Mouse (Mus musculus): ENCODE data around the gene Wars2. TPM values are rescaled to one million over a fixed set of nuclear protein-coding genes. Genes with fewer than 3 reads are reported as not detected.

The Wars2 gene
- polyA plus RNA-seq, 1 experiment from 2014 or later, result 2.9 TPM

DNA sequence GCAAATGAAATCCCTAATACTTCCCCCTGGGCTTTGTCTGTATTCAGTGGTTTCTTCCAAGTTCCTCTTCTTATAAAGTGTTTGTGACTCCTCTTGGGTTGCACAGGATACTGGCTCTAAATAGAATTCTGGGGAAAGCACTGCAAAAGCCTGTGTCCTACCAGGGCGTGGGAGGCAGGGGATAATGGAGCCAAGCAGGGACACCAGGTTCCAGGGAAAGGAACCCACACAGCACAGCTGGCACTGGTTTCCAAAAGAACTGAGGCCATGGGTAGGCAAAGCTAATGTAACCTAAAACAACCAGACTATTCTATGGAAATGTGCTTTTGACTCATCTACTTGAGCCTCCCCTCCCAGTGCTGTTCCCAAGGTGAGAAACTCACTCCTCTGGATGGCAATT, 10.3 kb upstream of the Wars2 start:
- Histone ChIP-seq H3K27me3 (replicated peaks; ENCODE audit: control insufficient read depth, insufficient read depth, low read length) (no peaks in the 10 kb centered on the region), H3K4me1 (replicated peaks; ENCODE audit: control insufficient read depth, insufficient read depth, low read length) (no peaks in the 10 kb centered on the region), H3K4me2 (replicated peaks; ENCODE audit: low read depth) (no peak overlapping the region), H3K9ac (ENCODE audit: low read depth, low read length) (no peak overlapping the region), H3K36me3 (ENCODE audit: control insufficient read depth, insufficient read depth) (no peaks in the 10 kb centered on the region), H3K27ac (ENCODE audit: low read depth, low read length) (no peak overlapping the region), H3K9me3 (ENCODE audit: control insufficient read depth) (no peaks in the 10 kb centered on the region), H3K4me3 (ENCODE audit: low read depth, low read length) (no peak overlapping the region)
- no peak for ATAC-seq
- 82% methylated on average over 1 of the region's 1 CpGs for WGBS
- TF ChIP-seq CTCF (IDR thresholded peaks at IDR 0.05; ENCODE audit: low read depth), result no peak

DNA sequence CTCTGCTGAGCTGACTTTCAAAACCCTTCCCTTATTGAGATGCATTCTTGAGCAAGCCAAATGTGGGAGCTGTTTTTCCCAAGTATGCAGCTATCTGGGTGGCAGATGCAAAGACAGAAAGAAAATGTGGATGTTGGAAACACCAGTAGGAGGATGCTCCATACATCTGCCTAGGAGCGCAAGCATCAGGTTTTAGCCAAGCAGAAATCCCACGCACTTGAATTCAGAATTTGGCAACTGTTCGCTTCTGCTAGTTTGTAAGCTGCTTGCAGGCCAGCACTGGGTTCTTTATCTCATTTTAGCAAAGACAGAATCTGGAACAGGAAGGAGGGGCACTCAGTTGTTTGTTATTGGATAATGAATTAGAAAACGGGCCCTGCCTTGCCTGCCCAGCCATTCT, 8.9 kb upstream of the Wars2 start:
- Histone ChIP-seq H3K9me3 (ENCODE audit: control insufficient read depth) (no peaks in the 10 kb centered on the region), H3K36me3 (ENCODE audit: control insufficient read depth, insufficient read depth) (no peaks in the 10 kb centered on the region), H3K27ac (ENCODE audit: low read depth, low read length) (no peak overlapping the region), H3K9ac (ENCODE audit: low read depth, low read length) (no peak overlapping the region), H3K27me3 (replicated peaks; ENCODE audit: control insufficient read depth, insufficient read depth, low read length) (no peaks in the 10 kb centered on the region; the same call in 1 of the 2 replicates), H3K4me3 (ENCODE audit: low read depth, low read length) (no peak overlapping the region), H3K4me1 (replicated peaks; ENCODE audit: control insufficient read depth, insufficient read depth, low read length) (no peaks in the 10 kb centered on the region), H3K4me2 (replicated peaks; ENCODE audit: low read depth) (no peak overlapping the region)
- no peak for ATAC-seq
- TF ChIP-seq CTCF (IDR thresholded peaks at IDR 0.05; ENCODE audit: low read depth), result no peak
- WGBS, result 79% methylated on average over 4 of the region's 4 CpGs

DNA sequence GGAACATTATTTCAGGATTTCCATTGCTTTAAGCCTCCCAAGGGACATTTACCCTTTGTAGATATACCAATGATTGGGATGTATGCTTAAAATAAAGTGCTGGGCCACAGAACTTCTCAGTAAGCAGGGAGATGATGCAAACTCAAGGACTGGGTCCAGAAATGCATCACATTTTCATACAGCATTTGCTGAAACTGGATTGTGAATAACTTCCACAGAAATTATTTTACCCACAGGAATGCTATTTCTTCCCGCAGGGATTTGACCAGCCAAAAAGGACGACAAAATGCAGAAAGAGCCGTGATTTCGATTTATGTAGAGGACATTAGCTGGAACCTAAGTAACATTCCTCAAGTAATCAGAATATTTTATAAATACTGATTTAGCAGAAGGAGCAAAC, 7.0 kb upstream of the Wars2 start:
- H3K9me3 ChIP-seq (ENCODE audit: control insufficient read depth), result no peaks in the 10 kb centered on the region
- no peaks in the 10 kb centered on the region for H3K36me3 ChIP-seq (ENCODE audit: control insufficient read depth, insufficient read depth)
- no peaks in the 10 kb centered on the region; the same call in 1 of the 2 replicates for H3K27me3 ChIP-seq (replicated peaks; ENCODE audit: control insufficient read depth, insufficient read depth, low read length)
- ATAC-seq, result no peak
- no peak overlapping the region for H3K27ac ChIP-seq (ENCODE audit: low read depth, low read length)
- H3K9ac ChIP-seq (ENCODE audit: low read depth, low read length), result no peak overlapping the region
- no peak overlapping the region for H3K4me3 ChIP-seq (ENCODE audit: low read depth, low read length)
- WGBS, result 94% methylated on average over 4 of the region's 4 CpGs
- H3K4me2 ChIP-seq (replicated peaks; ENCODE audit: low read depth), result no peak overlapping the region
- TF ChIP-seq CTCF (IDR thresholded peaks at IDR 0.05; ENCODE audit: low read depth), result no peak
- H3K4me1 ChIP-seq (replicated peaks; ENCODE audit: control insufficient read depth, insufficient read depth, low read length), result no peaks in the 10 kb centered on the region

DNA sequence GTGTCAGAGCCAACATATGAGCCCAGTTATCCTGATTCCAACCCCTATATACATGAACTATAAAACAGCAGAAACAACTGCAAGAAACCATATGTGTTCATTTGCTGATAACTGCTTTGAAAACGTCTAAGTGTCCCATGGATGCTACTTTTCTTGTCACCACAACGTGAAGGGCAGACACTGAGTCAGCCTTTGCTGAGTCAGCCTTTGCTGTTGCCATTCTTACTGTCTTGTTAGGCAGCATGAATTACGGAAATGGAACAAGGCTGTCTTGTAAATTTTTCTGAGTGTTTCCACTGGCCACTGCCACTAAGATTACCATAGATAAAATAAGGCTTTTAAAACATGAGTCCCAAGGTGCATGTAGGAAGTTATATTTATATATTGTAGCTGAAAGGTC, 7.0 kb downstream of the Wars2 start:
- no peak for TF ChIP-seq CTCF (IDR thresholded peaks at IDR 0.05; ENCODE audit: low read depth)
- Histone ChIP-seq H3K4me1 (replicated peaks; ENCODE audit: control insufficient read depth, insufficient read depth, low read length) (no peaks in the 10 kb centered on the region), H3K27me3 (replicated peaks; ENCODE audit: control insufficient read depth, insufficient read depth, low read length) (no peaks in the 10 kb centered on the region), H3K9me3 (ENCODE audit: control insufficient read depth) (no peaks in the 10 kb centered on the region), H3K9ac (ENCODE audit: low read depth, low read length) (no peak overlapping the region), H3K4me3 (ENCODE audit: low read depth, low read length) (no peak overlapping the region), H3K36me3 (ENCODE audit: control insufficient read depth, insufficient read depth) (no peaks in the 10 kb centered on the region), H3K27ac (ENCODE audit: low read depth, low read length) (no peak overlapping the region), H3K4me2 (replicated peaks; ENCODE audit: low read depth) (no peak overlapping the region)
- ATAC-seq, result no peak
- 71% methylated on average over 3 of the region's 3 CpGs for WGBS

DNA sequence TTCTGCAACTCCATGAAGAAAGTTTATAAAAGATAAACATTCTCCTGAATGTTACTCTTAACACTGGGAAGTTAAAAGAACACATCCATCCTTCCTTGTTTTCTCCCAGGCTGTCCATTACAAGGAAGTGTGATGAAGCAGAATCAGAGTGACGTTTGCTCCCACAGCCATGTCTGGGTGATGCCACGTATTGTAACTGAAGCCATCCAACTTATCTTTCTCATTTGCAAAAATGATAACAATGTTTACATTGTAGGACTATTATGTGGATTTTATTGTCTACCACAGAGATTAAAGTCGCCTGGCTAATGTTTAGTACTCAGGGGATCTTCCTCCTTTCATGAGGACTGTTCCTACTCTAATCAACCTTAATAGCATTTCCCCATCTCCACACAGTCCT, 8.2 kb downstream of the Wars2 start:
- Histone ChIP-seq H3K27ac (ENCODE audit: low read depth, low read length) (no peak overlapping the region), H3K4me1 (replicated peaks; ENCODE audit: control insufficient read depth, insufficient read depth, low read length) (no peaks in the 10 kb centered on the region), H3K9me3 (ENCODE audit: control insufficient read depth) (no peaks in the 10 kb centered on the region), H3K4me2 (replicated peaks; ENCODE audit: low read depth) (no peak overlapping the region), H3K36me3 (ENCODE audit: control insufficient read depth, insufficient read depth) (no peaks in the 10 kb centered on the region), H3K4me3 (ENCODE audit: low read depth, low read length) (no peak overlapping the region), H3K27me3 (replicated peaks; ENCODE audit: control insufficient read depth, insufficient read depth, low read length) (no peaks in the 10 kb centered on the region), H3K9ac (ENCODE audit: low read depth, low read length) (no peak overlapping the region)
- 20% methylated on average over 3 of the region's 3 CpGs for WGBS
- peak; percentile 80 for ATAC-seq
- no peak for TF ChIP-seq CTCF (IDR thresholded peaks at IDR 0.05; ENCODE audit: low read depth)

DNA sequence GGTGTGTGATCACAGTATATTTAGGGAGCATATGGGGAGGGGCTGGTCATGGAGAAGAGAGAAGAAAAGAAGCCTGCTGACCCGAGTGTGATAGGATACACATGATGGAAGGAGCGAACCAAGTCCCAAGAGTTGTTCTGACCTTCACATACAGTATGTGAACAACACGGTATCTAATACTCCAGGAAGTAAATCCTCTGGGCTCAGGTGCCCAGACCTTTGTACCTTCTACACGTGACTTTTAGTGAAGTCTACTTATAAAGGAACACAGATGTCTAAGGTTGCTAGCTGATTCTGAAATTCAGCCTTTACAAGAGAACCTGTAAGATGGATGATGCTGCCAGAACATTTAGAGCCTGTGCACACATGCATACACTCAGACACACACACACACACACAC, 15.4 kb downstream of the Wars2 start:
- WGBS, result 52% methylated on average over 4 of the region's 4 CpGs
- Histone ChIP-seq H3K4me2 (replicated peaks; ENCODE audit: low read depth) (no peak overlapping the region), H3K9me3 (ENCODE audit: control insufficient read depth) (no peaks in the 10 kb centered on the region), H3K36me3 (ENCODE audit: control insufficient read depth, insufficient read depth) (no peaks in the 10 kb centered on the region), H3K27ac (ENCODE audit: low read depth, low read length) (no peak overlapping the region), H3K9ac (ENCODE audit: low read depth, low read length) (no peak overlapping the region), H3K4me1 (replicated peaks; ENCODE audit: control insufficient read depth, insufficient read depth, low read length) (no peaks in the 10 kb centered on the region), H3K27me3 (replicated peaks; ENCODE audit: control insufficient read depth, insufficient read depth, low read length) (no peaks in the 10 kb centered on the region), H3K4me3 (ENCODE audit: low read depth, low read length) (no peak overlapping the region)
- peak; percentile 84 for ATAC-seq
- no peak for TF ChIP-seq CTCF (IDR thresholded peaks at IDR 0.05; ENCODE audit: low read depth)

DNA sequence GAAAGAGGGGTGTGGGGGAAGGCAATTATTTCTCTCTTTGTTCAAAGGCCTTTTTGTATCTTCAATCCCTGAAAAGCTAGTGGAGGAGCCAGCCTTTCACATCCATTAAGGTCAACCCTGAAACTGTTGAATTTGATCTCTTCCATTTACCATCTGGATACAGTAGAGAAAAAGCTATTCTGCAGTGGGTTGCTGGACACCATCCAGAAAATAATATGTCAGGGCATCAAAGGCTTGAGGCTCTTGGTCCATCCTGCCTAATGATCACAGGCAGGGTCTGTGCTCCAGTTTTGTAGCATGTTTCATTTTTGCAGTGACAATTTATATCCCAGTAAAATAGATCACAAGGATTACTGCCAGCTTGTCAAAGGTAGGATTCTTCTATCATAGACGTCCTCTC, 16.1 kb downstream of the Wars2 start:
- H3K27ac ChIP-seq (ENCODE audit: low read depth, low read length), result no peak overlapping the region

More for the DNA sequence above, 16.1 kb downstream of the Wars2 start:
- no peak overlapping the region for H3K4me3 ChIP-seq (ENCODE audit: low read depth, low read length)
- no peak overlapping the region for H3K9ac ChIP-seq (ENCODE audit: low read depth, low read length)
- H3K9me3 ChIP-seq (ENCODE audit: control insufficient read depth), result no peaks in the 10 kb centered on the region
- ATAC-seq, result no peak
- no peak overlapping the region for H3K4me2 ChIP-seq (replicated peaks; ENCODE audit: low read depth)
- TF ChIP-seq CTCF (IDR thresholded peaks at IDR 0.05; ENCODE audit: low read depth), result no peak
- WGBS, result 61% methylated on average over 1 of the region's 1 CpGs
- no peaks in the 10 kb centered on the region for H3K36me3 ChIP-seq (ENCODE audit: control insufficient read depth, insufficient read depth)
- no peaks in the 10 kb centered on the region for H3K27me3 ChIP-seq (replicated peaks; ENCODE audit: control insufficient read depth, insufficient read depth, low read length)
- no peaks in the 10 kb centered on the region for H3K4me1 ChIP-seq (replicated peaks; ENCODE audit: control insufficient read depth, insufficient read depth, low read length)

Measured in intestine, postnatal 0 days (tissue).